Mouse (Mus musculus): ENCODE results near the gene Zfp94. TPM values are rescaled to one million over a fixed set of nuclear protein-coding genes. Genes with fewer than 3 reads are reported as not detected.

Zfp94 gene
- polyA plus RNA-seq, 1 experiment from 2014 or later = 2.2 TPM

DNA sequence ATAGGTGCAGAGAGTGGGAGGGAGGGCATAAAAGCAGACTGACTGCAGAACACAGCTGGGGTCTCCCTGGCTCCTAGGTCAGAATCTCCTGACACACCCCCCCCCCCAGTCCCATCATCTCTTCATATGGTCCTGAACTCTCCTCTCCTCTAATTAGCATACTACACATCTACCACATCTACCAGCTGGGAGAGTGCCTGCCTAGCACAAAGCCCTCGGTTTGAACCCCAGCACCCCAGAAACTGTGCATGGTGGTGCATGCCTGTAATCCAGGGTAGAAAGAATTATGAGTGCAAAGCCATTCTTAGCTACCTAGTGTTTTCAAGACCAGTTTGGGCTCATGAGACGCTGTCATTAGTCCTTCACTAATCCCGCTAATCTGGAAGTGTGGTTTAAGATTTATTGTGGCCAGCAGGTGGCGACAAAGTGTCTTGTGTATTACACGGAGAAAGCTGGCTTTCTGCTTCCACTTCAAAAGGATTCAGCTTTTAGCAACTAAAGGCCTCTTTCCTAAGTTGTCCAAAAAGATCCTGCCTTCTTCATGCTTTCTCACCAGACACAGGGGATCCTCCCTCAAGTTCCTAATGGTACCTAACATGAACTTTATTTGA, 19.3 kb upstream of the Zfp94 start:
- Histone ChIP-seq H3K9me3 (ENCODE audit: low read length) (no peaks in the 10 kb centered on the region), H3K4me1 (ENCODE audit: insufficient read depth) (no peaks in the 10 kb centered on the region), H3K4me3 (ENCODE audit: low read depth, low read length) (no peak overlapping the region), H3K27ac (ENCODE audit: low read depth) (no peak overlapping the region), H3K27me3 (ENCODE audit: insufficient read depth, low read length) (peaks cover 18% of the 10 kb centered on the region), H3K9ac (replicated peaks) (no peak overlapping the region), H3K36me3 (replicated peaks; ENCODE audit: insufficient read depth, low read length) (no peaks in the 10 kb centered on the region), H3K4me2 (ENCODE audit: low read depth, low read length) (no peak overlapping the region)
- DNase-seq (peak; percentile 77), ATAC-seq (no peak)
- 6% methylated on average over 5 of the region's 5 CpGs for WGBS (ENCODE audit: insufficient replicate concordance)
- TF ChIP-seq CTCF (IDR thresholded peaks at IDR 0.05; ENCODE audit: low read depth) (peak; percentile 78), EP300 (IDR thresholded peaks at IDR 0.05; ENCODE audit: low read depth) (no peak)

- no peaks in the 10 kb centered on the region for H3K4me1 ChIP-seq (ENCODE audit: insufficient read depth)
- 33% methylated on average over 49 of the region's 49 CpGs for whole genome bisulfite sequencing (ENCODE audit: insufficient replicate concordance)
- no peak within 1 kb of the TSS for H3K4me3 ChIP-seq (ENCODE audit: low read depth, low read length)
- no peak for ATAC-seq
- no peak within 1 kb of the TSS for H3K27ac ChIP-seq (ENCODE audit: low read depth)
- peak within 1 kb of the TSS; percentile 1; the same call in 1 of the 2 replicates for H3K4me2 ChIP-seq (ENCODE audit: low read depth, low read length)
- no peak for DNase-seq
- H3K9ac ChIP-seq (replicated peaks) = no peak within 1 kb of the TSS
- no peaks in the 10 kb centered on the region for H3K36me3 ChIP-seq (replicated peaks; ENCODE audit: insufficient read depth, low read length)
- TF ChIP-seq EP300 (IDR thresholded peaks at IDR 0.05; ENCODE audit: low read depth) (no peak), CTCF (IDR thresholded peaks at IDR 0.05; ENCODE audit: low read depth) (no peak)
- H3K27me3 ChIP-seq (ENCODE audit: insufficient read depth, low read length) = peaks cover 18% of the 10 kb centered on the region
- no peaks in the 10 kb centered on the region for H3K9me3 ChIP-seq (ENCODE audit: low read length)
These were observed 17.0 kb upstream of the Zfp94 start, which contains the start of gene Tescl for GRCm38 (mm10) chr7:24333304-24333986. Gene Tescl, minus strand, starts transcription at chr7:24333936.

DNA sequence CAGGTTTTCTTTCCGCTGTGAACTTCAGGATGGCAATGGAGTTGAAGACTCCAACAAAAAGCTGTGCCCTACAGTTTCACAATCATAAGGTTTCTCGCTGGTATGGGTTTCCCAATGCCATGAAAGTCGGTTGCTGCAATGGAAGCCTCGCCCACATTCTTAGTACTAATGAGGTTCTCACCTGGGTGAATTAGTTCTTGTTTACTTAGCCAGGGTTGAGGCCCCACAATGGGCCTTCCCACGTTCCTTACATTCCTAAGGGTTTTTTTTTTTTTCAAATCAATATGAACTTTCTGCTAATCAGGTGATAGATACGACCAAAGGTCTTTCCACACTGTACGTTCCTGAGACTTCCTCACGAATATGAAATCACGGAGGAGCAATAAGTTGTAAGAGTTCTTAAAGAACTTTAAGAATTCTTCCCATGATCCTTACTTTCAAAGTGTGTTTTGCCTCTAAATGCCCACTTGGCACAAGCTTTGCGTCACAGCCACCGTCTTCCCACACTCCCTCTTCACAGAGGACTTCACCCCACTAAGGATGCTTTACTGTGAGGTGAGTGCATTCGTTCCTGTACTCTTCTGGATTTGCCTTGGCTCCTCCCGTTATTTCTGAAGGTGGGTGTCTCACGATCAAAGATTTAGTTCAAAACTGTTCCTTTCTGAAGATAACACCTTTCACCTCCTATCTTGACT, 11.0 kb upstream of the Zfp94 start:
- no peak overlapping the region for H3K9ac ChIP-seq (replicated peaks)
- DNase-seq (no peak), ATAC-seq (no peak)
- no peak overlapping the region for H3K4me2 ChIP-seq (ENCODE audit: low read depth, low read length)
- TF ChIP-seq EP300 (IDR thresholded peaks at IDR 0.05; ENCODE audit: low read depth) (no peak), CTCF (IDR thresholded peaks at IDR 0.05; ENCODE audit: low read depth) (no peak)
- no peaks in the 10 kb centered on the region for H3K36me3 ChIP-seq (replicated peaks; ENCODE audit: insufficient read depth, low read length)
- no peak overlapping the region for H3K4me3 ChIP-seq (ENCODE audit: low read depth, low read length)
- H3K27ac ChIP-seq (ENCODE audit: low read depth) = no peak overlapping the region
- H3K4me1 ChIP-seq (ENCODE audit: insufficient read depth) = peaks cover 2% of the 10 kb centered on the region; the same call in 1 of the 2 replicates
- 0 out of 2 replicates have a peak, but pooled peaks cover 4% of the 10 kb centered on the region for H3K27me3 ChIP-seq (ENCODE audit: insufficient read depth, low read length)
- H3K9me3 ChIP-seq (ENCODE audit: low read length) = peaks cover 7% of the 10 kb centered on the region; the same call in 1 of the 2 replicates
- WGBS (ENCODE audit: insufficient replicate concordance) = 66% methylated on average over 14 of the region's 14 CpGs

- Histone ChIP-seq H3K4me2 (ENCODE audit: low read depth, low read length) (peak overlapping the region; percentile 35; the same call in 1 of the 2 replicates), H3K27ac (ENCODE audit: low read depth) (no peak overlapping the region), H3K4me3 (ENCODE audit: low read depth, low read length) (no peak overlapping the region), H3K27me3 (ENCODE audit: insufficient read depth, low read length) (0 out of 2 replicates have a peak, but pooled peaks cover 4% of the 10 kb centered on the region), H3K9me3 (ENCODE audit: low read length) (peaks cover 7% of the 10 kb centered on the region; the same call in 1 of the 2 replicates), H3K36me3 (replicated peaks; ENCODE audit: insufficient read depth, low read length) (no peaks in the 10 kb centered on the region), H3K9ac (replicated peaks) (no peak overlapping the region), H3K4me1 (ENCODE audit: insufficient read depth) (peaks cover 2% of the 10 kb centered on the region; the same call in 1 of the 2 replicates)
- ATAC-seq = no peak
- WGBS (ENCODE audit: insufficient replicate concordance) = 50% methylated on average over 20 of the region's 20 CpGs
- TF ChIP-seq CTCF (IDR thresholded peaks at IDR 0.05; ENCODE audit: low read depth) (no peak), EP300 (IDR thresholded peaks at IDR 0.05; ENCODE audit: low read depth) (no peak)
- no peak for DNase-seq
These were observed 10.0 kb upstream of the Zfp94 start for GRCm38 (mm10) chr7:24326273-24327135.

GRCm38 (mm10) chr7:24325675-24326128, 9.2 kb upstream of the Zfp94 start:
- no peak overlapping the region for H3K4me3 ChIP-seq (ENCODE audit: low read depth, low read length)

More at GRCm38 (mm10) chr7:24325675-24326128, 9.2 kb upstream of the Zfp94 start:
- H3K36me3 ChIP-seq (replicated peaks; ENCODE audit: insufficient read depth, low read length) = no peaks in the 10 kb centered on the region
- ATAC-seq (no peak), DNase-seq (no peak)
- peaks cover 2% of the 10 kb centered on the region; the same call in 1 of the 2 replicates for H3K4me1 ChIP-seq (ENCODE audit: insufficient read depth)
- no peak overlapping the region for H3K9ac ChIP-seq (replicated peaks)
- no peak overlapping the region for H3K27ac ChIP-seq (ENCODE audit: low read depth)
- 12% methylated on average over 12 of the region's 13 CpGs for WGBS (ENCODE audit: insufficient replicate concordance)
- H3K9me3 ChIP-seq (ENCODE audit: low read length) = peaks cover 7% of the 10 kb centered on the region; the same call in 1 of the 2 replicates
- peak overlapping the region; percentile 35; the same call in 1 of the 2 replicates for H3K4me2 ChIP-seq (ENCODE audit: low read depth, low read length)
- no peak for TF ChIP-seq CTCF (IDR thresholded peaks at IDR 0.05; ENCODE audit: low read depth)
- H3K27me3 ChIP-seq (ENCODE audit: insufficient read depth, low read length) = 0 out of 2 replicates have a peak, but pooled peaks cover 4% of the 10 kb centered on the region

All from liver, postnatal 0 days (tissue).